Mouse (Mus musculus) C2C12 (cell line): Measurements from ENCODE around the gene Zgpat.

Experiments
- CEBPB ChIP-seq: IDR thresholded peaks from one replicate; pipeline ENCODE4 v1.6.1; 2011; ENCODE audit warnings: low read depth, mild to moderate bottlenecking, control low read depth, moderate library complexity
- CTCF ChIP-seq: IDR thresholded peaks from one replicate; pipeline ENCODE4 v1.5.1; 2011; ENCODE audit not compliant: control insufficient read depth, insufficient read depth, insufficient read length
- FOSL1 ChIP-seq: IDR thresholded peaks from one replicate; pipeline ENCODE4 v1.8.0; 2011; ENCODE audit warnings: mild to moderate bottlenecking, low read length; ENCODE audit not compliant: poor library complexity, insufficient read depth, severe bottlenecking
- MAX ChIP-seq: IDR thresholded peaks from one replicate; pipeline ENCODE4 v1.6.1; 2011; ENCODE audit warnings: mild to moderate bottlenecking, control low read depth
- MYOD1 ChIP-seq: IDR thresholded peaks from one replicate; pipeline ENCODE4 v1.6.1; 2011; ENCODE audit warnings: low read depth; ENCODE audit not compliant: control insufficient read depth, insufficient read length
- MYOG ChIP-seq: IDR thresholded peaks from one replicate; pipeline ENCODE4 v1.6.1; 2011; ENCODE audit not compliant: control insufficient read depth, insufficient read length; ENCODE audit errors: extremely low read depth
- USF1 ChIP-seq: IDR thresholded peaks from one replicate; pipeline ENCODE4 v1.6.1; 2011; ENCODE audit warnings: low read depth, mild to moderate bottlenecking, control low read depth, moderate library complexity

- no peak for TF ChIP-seq CTCF
- no peak for TF ChIP-seq FOSL1
- no peak for TF ChIP-seq MYOG
- no peak for TF ChIP-seq USF1
- TF ChIP-seq MYOD1, result no peak
- TF ChIP-seq MAX, result no peak
- TF ChIP-seq CEBPB, result no peak
Observed at GRCm38 (mm10) chr2:181320103-181320499, 44.6 kb upstream of the Zgpat start.
